ENCODE assay signal across 8 mouse cellular contexts in genomic region chr10:81570238-81570800, GRCm38 (mm10). TPM values are rescaled to one million over a fixed set of nuclear protein-coding genes. Genes with fewer than 3 reads are reported as not detected.
A peak's percentile ranks its signal among the peaks of the same experiment; 100 is the strongest.
DNase-seq lines count a peak whose midpoint lies in the region; ATAC-seq and TF ChIP-seq lines count a peak whose summit lies in the region.

No protein-coding gene starts in this region.

- H3K4me1 ChIP-seq in testis, adult 2 months (ENCODE audit: control insufficient read depth, insufficient read depth, low read length): peaks cover 35% of the 10 kb centered on the region
- peaks cover 56% of the 10 kb centered on the region for H3K4me1 ChIP-seq in limb, embryonic 11.5 days (ENCODE audit: control insufficient read depth, insufficient read depth, low read length)
- peaks cover 57% of the 10 kb centered on the region for H3K4me1 ChIP-seq in stomach, embryonic 15.5 days

- no peaks in the 10 kb centered on the region for H3K27me3 ChIP-seq in testis, adult 2 months (ENCODE audit: control insufficient read depth, insufficient read depth, low read length)
- H3K27me3 ChIP-seq in limb, embryonic 11.5 days (ENCODE audit: control insufficient read depth, insufficient read depth, low read length): peaks cover 8% of the 10 kb centered on the region; the same call in 1 of the 2 replicates
- no peaks in the 10 kb centered on the region for H3K27me3 ChIP-seq in stomach, embryonic 15.5 days (replicated peaks)

- peak; percentile 32; the same call in 1 of the 2 replicates for ATAC-seq in limb, embryonic 11.5 days (ENCODE audit: insufficient number of reproducible peaks, low FRiP score, low TSS enrichment, low read depth)
- ATAC-seq in stomach, embryonic 15.5 days (ENCODE audit: insufficient read depth, low FRiP score, low read depth): no peak

- H3K9ac ChIP-seq in limb, embryonic 11.5 days (ENCODE audit: low read length): no peak overlapping the region
- H3K9ac ChIP-seq in stomach, embryonic 15.5 days: no peak overlapping the region

- no peak for TF ChIP-seq CTCF in testis, adult 2 months (IDR thresholded peaks at IDR 0.05; ENCODE audit: control insufficient read depth, insufficient read depth, insufficient replicate concordance, low read depth, low read length)

- 0% methylated on average over 9 of the region's 11 CpGs for WGBS in limb, embryonic 11.5 days
- WGBS in stomach, embryonic 15.5 days: 4% methylated on average over 11 of the region's 11 CpGs

- no peaks in the 10 kb centered on the region for H3K9me3 ChIP-seq in limb, embryonic 11.5 days (ENCODE audit: control insufficient read depth, low read length)
- H3K9me3 ChIP-seq in stomach, embryonic 15.5 days: no peaks in the 10 kb centered on the region

- H3K36me3 ChIP-seq in testis, adult 2 months (ENCODE audit: control insufficient read depth, insufficient read depth, low read length): no peaks in the 10 kb centered on the region
- H3K36me3 ChIP-seq in limb, embryonic 11.5 days (ENCODE audit: control insufficient read depth, insufficient read depth, low read length): peaks cover 6% of the 10 kb centered on the region
- H3K36me3 ChIP-seq in stomach, embryonic 15.5 days: peaks cover 15% of the 10 kb centered on the region

- peak overlapping the region; percentile 56 for H3K4me2 ChIP-seq in limb, embryonic 11.5 days (ENCODE audit: low read depth, severe bottlenecking)
- H3K4me2 ChIP-seq in stomach, embryonic 15.5 days: peak overlapping the region; percentile 86

- peak overlapping the region; percentile 68 for H3K4me3 ChIP-seq in testis, adult 2 months (ENCODE audit: control insufficient read depth, low read depth, low read length)
- H3K4me3 ChIP-seq in limb, embryonic 11.5 days (ENCODE audit: low read depth, low read length): peak overlapping the region; percentile 19
- peak overlapping the region; percentile 49 for H3K4me3 ChIP-seq in stomach, embryonic 15.5 days (replicated peaks)

- peak; percentile 71 for DNase-seq in embryo, embryonic 10 days (ENCODE audit: low spot score)
- no peak for DNase-seq in embryo, embryonic 9.5 days (ENCODE audit: extremely low spot score)
- DNase-seq in testis, postnatal 10 days (ENCODE audit: low spot score): no peak
- DNase-seq in limb, embryonic 11.5 days (ENCODE audit: low spot score): peak; percentile 78
- DNase-seq in urinary bladder, postnatal 36 days (ENCODE audit: low spot score in 2 of 2): no peak
- no peak for DNase-seq in layer of hippocampus, adult 18-20 months (ENCODE audit: low spot score in 2 of 2)

- TF ChIP-seq POLR2A in testis, adult 2 months (IDR thresholded peaks at IDR 0.05; ENCODE audit: control insufficient read depth, low read depth, low read length): no peak

- no peak overlapping the region; the same call in 1 of the 2 replicates for H3K27ac ChIP-seq in testis, adult 2 months (ENCODE audit: control insufficient read depth, insufficient read depth, low read depth, low read length)
- H3K27ac ChIP-seq in limb, embryonic 11.5 days (replicated peaks; ENCODE audit: low read depth, low read length): peak overlapping the region; percentile 87
- H3K27ac ChIP-seq in stomach, embryonic 15.5 days: peak overlapping the region; percentile 91

RNA-seq across cellular contexts. Expression of gene Tle2, which starts 4.0 kb away (rescaled TPM):
- polyA plus RNA-seq in testis, adult 2 months (2012; rRNA removed): 19.0 and 22.1 TPM in 2 replicates
- polyA plus RNA-seq in limb, embryonic 11.5 days (2014; fragmentation: Nextera tagmentation; extraction: Ambion mirVana): 13.7 and 18.4 TPM in 2 replicates
- polyA plus RNA-seq in stomach, embryonic 15.5 days (2015; fragmentation: Nextera tagmentation; extraction: Ambion mirVana): 28.8 and 35.6 TPM in 2 replicates
- 10 to 100 TPM; 31.6 to 31.8 TPM for total RNA-seq in layer of hippocampus, adult 18-20 months (2021)

RNA-seq across cellular contexts. Expression of gene Aes, which starts 11.0 kb away (rescaled TPM):
- 154 and 172 TPM in 2 replicates for polyA plus RNA-seq in testis, adult 2 months (2012; rRNA removed)
- polyA plus RNA-seq in limb, embryonic 11.5 days (2014; fragmentation: Nextera tagmentation; extraction: Ambion mirVana): 259 and 343 TPM in 2 replicates
- 692 and 697 TPM in 2 replicates for polyA plus RNA-seq in stomach, embryonic 15.5 days (2015; fragmentation: Nextera tagmentation; extraction: Ambion mirVana)
- 100 to 1,000 TPM; 765 to 778 TPM for total RNA-seq in layer of hippocampus, adult 18-20 months (2021)

RNA-seq across cellular contexts. Expression of gene Gna11, which starts 25.3 kb away (rescaled TPM):
- 26.3 and 28.9 TPM in 2 replicates for polyA plus RNA-seq in testis, adult 2 months (2012; rRNA removed)
- 80.3 and 82.1 TPM in 2 replicates for polyA plus RNA-seq in limb, embryonic 11.5 days (2014; fragmentation: Nextera tagmentation; extraction: Ambion mirVana)
- polyA plus RNA-seq in stomach, embryonic 15.5 days (2015; fragmentation: Nextera tagmentation; extraction: Ambion mirVana): 113 and 134 TPM in 2 replicates
- total RNA-seq in layer of hippocampus, adult 18-20 months (2021): 100 to 1,000 TPM; 124 to 126 TPM

RNA-seq across cellular contexts. Expression of gene Tle6, which starts 30.6 kb away (rescaled TPM):
- 16.5 and 16.9 TPM in 2 replicates for polyA plus RNA-seq in testis, adult 2 months (2012; rRNA removed)
- 11.1 and 11.6 TPM in 2 replicates for polyA plus RNA-seq in limb, embryonic 11.5 days (2014; fragmentation: Nextera tagmentation; extraction: Ambion mirVana)
- 31.2 and 42.1 TPM in 2 replicates for polyA plus RNA-seq in stomach, embryonic 15.5 days (2015; fragmentation: Nextera tagmentation; extraction: Ambion mirVana)
- 1 to 10 TPM; 2.6 to 4.1 TPM for total RNA-seq in layer of hippocampus, adult 18-20 months (2021)

RNA-seq across cellular contexts. Expression of gene BC025920, which starts 35.8 kb away (rescaled TPM):
- 0.47 and 0.68 TPM in 2 replicates for polyA plus RNA-seq in testis, adult 2 months (2012; rRNA removed)
- polyA plus RNA-seq in limb, embryonic 11.5 days (2014; fragmentation: Nextera tagmentation; extraction: Ambion mirVana): 0.63 and 1.5 TPM in 2 replicates
- polyA plus RNA-seq in stomach, embryonic 15.5 days (2015; fragmentation: Nextera tagmentation; extraction: Ambion mirVana): 0.55 and 0.71 TPM in 2 replicates
- 1 to 10 TPM; 3.6 to 3.8 TPM for total RNA-seq in layer of hippocampus, adult 18-20 months (2021)

Comparison
In these comparisons a context has a peak if more than half of its experiments do, and no peak if none do; other contexts are left out.
1. DNase-seq: peak in embryo, embryonic 10 days (single experiment) and limb, embryonic 11.5 days (single experiment); none in embryo, embryonic 9.5 days (single experiment), testis, postnatal 10 days (single experiment), urinary bladder, postnatal 36 days (0 of 2) and layer of hippocampus, adult 18-20 months (0 of 2).
2. Peak in every context shown above with its lines, with median percentiles within 50 percentile points of each other: H3K4me3 ChIP-seq.